Mouse (Mus musculus): ENCODE results near the gene Pinlyp. TPM values are rescaled to one million over a fixed set of nuclear protein-coding genes. Genes with fewer than 3 reads are reported as not detected.
A peak's percentile ranks its signal among the peaks of the same experiment; 100 is the strongest.
"Not testable (repeated sequence)": the region's sequence is repeated elsewhere in the genome, so short reads cannot be mapped to it uniquely, and the experiment has no call there.

The Pinlyp gene
- polyA plus RNA-seq, 1 experiment from 2014 or later: 7.8 TPM

DNA sequence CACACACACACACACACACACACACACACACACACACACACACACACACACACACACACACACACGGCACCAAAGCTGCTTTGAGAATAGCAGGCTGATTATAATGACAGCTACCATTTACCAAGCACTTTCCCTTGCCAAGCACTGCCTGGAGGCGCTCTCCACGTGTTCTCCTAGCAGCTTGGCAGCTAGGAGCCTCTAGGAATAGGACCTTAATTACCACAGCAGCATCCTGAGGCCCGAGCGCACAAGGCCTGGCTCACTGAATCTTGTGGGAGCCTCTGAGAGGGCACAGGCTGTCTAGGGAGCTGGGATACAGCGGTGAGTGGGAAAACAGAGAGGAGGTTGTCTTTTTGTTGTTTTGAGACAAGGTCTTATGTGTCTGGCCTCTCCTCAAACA, 28.3 kb downstream of the Pinlyp start:
- Histone ChIP-seq H3K27me3 (no peaks in the 10 kb centered on the region), H3K9ac (no peak overlapping the region), H3K4me3 (no peak overlapping the region), H3K4me1 (no peaks in the 10 kb centered on the region), H3K27ac (no peak overlapping the region), H3K36me3 (peaks cover 23% of the 10 kb centered on the region; the same call in 1 of the 2 replicates), H3K9me3 (no peaks in the 10 kb centered on the region), H3K4me2 (no peak overlapping the region)
- 59% methylated on average over 6 of the region's 6 CpGs for WGBS
- ATAC-seq (ENCODE audit: insufficient number of reproducible peaks, low FRiP score, low TSS enrichment, low read depth): no peak

DNA sequence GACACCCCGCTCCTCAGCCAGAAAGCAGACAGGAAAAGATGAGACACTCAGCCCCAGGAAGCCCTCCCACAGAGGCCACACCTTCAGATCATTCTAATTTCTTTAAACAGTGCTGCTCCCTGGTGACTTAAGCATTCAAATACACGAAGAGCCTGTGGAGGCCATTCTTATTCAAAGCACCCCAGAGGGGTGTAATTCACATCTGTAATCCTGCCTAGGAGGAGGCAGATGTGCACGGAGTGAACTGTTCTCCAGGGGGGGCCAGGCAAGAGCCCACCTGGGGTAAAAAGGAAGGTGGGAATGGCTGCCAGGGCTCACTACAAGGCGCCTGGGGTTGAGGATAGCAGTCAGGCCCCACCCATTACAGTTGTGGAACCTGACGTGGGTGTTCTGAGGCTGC, 28.8 kb downstream of the Pinlyp start:
- Histone ChIP-seq H3K9me3 (no peaks in the 10 kb centered on the region), H3K4me1 (no peaks in the 10 kb centered on the region), H3K9ac (no peak overlapping the region), H3K27ac (no peak overlapping the region), H3K36me3 (peaks cover 27% of the 10 kb centered on the region; the same call in 1 of the 2 replicates), H3K4me2 (no peak overlapping the region), H3K4me3 (no peak overlapping the region), H3K27me3 (no peaks in the 10 kb centered on the region)
- WGBS: 49% methylated on average over 5 of the region's 5 CpGs
- ATAC-seq (ENCODE audit: insufficient number of reproducible peaks, low FRiP score, low TSS enrichment, low read depth): no peak

DNA sequence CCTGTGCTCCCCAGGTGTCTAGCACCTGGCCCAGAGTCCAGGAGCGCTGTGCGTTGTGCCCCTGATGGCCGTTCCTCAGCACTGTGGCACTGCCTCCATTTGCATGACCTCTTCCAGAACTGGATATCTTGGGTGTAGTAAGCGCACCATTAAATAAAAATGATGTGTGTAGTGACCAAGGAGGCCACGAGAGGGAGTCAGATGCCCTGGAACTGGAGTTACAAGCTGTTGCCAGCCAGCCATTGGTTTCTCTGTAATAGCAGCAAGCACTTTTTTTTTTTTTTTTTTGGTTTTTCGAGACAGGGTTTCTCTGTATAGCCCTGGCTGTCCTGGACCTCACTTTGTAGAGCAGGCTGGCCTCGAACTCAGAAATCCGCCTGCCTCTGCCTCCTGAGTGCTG, 29.6 kb downstream of the Pinlyp start:
- not testable (repeated sequence) for H3K4me2 ChIP-seq; H3K27ac ChIP-seq; H3K27me3 ChIP-seq; H3K9ac ChIP-seq; H3K4me1 ChIP-seq; H3K4me3 ChIP-seq; ATAC-seq (ENCODE audit: insufficient number of reproducible peaks, low FRiP score, low TSS enrichment, low read depth); H3K9me3 ChIP-seq
- H3K36me3 ChIP-seq: peaks cover 32% of the 10 kb centered on the region; the same call in 1 of the 2 replicates
- 73% methylated on average over 8 of the region's 8 CpGs for WGBS

DNA sequence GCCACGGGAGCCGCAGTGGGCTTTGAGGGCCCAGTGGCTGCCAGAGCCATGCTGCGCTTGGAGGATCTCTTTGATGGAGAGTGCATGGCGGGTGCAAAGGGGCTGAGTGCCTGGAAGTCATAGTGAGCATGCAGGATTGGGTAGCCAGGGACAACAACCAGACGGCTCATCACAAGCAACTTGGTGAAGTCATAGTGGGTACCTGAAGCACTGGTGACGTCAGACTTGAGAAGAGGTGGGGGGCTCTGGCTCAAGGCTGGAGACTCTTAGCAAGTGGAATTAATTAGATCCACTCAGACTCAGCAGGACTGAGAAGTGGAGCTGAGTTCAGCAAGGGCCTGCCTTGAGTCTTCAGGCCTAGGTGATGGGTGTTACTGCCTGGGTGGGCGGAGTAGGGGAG, 33.6 kb downstream of the Pinlyp start, which contains the start of gene AC161166.1:
TSS of gene AC161166.1 (minus strand) at position 101 of the 400 bp plus-strand sequence.
- Histone ChIP-seq H3K9ac (no peak within 1 kb of the TSS), H3K4me2 (no peak within 1 kb of the TSS), H3K27me3 (no peaks in the 10 kb centered on the region), H3K4me3 (no peak within 1 kb of the TSS), H3K27ac (no peak within 1 kb of the TSS), H3K4me1 (peaks cover 11% of the 10 kb centered on the region), H3K36me3 (peaks cover 33% of the 10 kb centered on the region; the same call in 1 of the 2 replicates), H3K9me3 (no peaks in the 10 kb centered on the region)
- ATAC-seq (ENCODE audit: insufficient number of reproducible peaks, low FRiP score, low TSS enrichment, low read depth): no peak
- 81% methylated on average over 7 of the region's 7 CpGs for WGBS

DNA sequence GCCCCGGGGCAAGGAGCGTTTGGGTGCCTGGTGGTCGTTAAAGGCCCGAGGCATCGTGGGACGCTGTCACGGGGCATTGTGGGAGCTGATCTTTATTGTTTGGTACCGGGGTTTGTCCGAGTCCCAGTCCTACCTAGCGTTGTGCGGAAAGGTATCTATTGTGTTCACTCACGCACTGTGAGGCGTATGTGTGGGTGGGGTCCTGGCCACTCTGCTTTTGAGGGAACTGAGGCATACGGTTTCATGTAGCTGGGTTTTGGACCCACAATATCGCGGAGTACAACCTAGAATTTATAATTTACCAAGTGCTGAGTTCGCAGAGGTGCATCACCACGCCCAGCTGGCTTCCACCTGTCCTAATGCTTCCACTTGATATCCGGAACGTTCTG, 38.2 kb downstream of the Pinlyp start:
- Histone ChIP-seq H3K36me3 (peaks cover 9% of the 10 kb centered on the region; the same call in 1 of the 2 replicates), H3K9ac (peak overlapping the region; percentile 94), H3K27me3 (0 out of 2 replicates have a peak, but pooled peaks cover 5% of the 10 kb centered on the region), H3K4me3 (peak overlapping the region; percentile 80), H3K9me3 (no peaks in the 10 kb centered on the region), H3K4me1 (peaks cover 36% of the 10 kb centered on the region), H3K27ac (peak overlapping the region; percentile 99), H3K4me2 (peak overlapping the region; percentile 79)
- under 1% methylated on average over 20 of the region's 20 CpGs for WGBS
- 0 out of 2 replicates have a peak, but pooled peaks have one; percentile 8 for ATAC-seq (ENCODE audit: insufficient number of reproducible peaks, low FRiP score, low TSS enrichment, low read depth)

DNA sequence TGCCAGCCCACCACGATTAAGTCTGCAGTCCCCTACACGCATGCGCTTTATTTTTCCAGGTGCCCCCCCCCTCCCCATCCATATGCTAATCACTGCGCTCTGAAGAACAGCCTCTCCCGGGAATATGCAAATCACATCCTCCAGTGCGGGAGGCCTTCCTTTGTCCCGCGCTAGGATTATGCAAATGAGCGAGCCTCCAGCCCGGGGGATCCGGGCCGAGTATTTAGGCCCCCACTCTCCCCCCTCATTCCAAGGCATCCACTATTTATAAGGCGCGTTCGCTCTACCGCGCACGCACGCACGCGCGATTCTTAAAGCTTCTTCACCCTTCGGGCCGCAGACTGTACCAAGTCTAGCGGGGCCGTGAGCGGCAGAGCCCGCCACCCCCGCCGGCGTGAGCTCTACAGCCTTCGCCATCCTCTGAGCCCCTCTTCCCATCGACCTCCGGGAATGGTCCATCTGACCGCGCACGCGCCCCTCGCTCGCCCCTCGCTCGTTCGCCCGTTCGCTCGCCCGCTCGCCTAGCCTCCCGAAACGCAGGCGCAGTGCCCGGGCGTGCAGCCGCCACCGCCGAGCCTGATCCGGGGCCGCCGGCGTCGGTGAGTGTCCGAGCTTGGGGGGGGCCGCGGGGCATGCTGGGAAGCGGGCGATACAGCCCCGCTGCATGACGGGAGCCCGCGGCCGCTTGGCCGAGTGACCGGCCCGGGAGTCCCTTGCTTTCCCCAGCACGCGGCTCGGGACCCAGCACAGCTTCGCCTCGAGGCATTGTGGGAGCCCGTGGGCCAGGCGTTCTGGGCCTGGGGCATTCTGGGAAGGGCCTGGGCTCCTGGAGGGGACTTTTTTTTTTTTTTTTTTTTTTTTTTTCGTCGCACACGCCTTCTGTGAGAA, 38.8 kb downstream of the Pinlyp start, which contains the start of gene Zfp428:
TSS of gene Zfp428 (plus strand) at position 169 of the 888 bp plus-strand sequence.
- Histone ChIP-seq H3K9me3 (no peaks in the 10 kb centered on the region), H3K36me3 (peaks cover 6% of the 10 kb centered on the region; the same call in 1 of the 2 replicates), H3K27me3 (peaks cover 10% of the 10 kb centered on the region; the same call in 1 of the 2 replicates), H3K4me3 (peak within 1 kb of the TSS; percentile 80), H3K4me2 (peak within 1 kb of the TSS; percentile 79), H3K9ac (peak within 1 kb of the TSS; percentile 94), H3K4me1 (peaks cover 36% of the 10 kb centered on the region), H3K27ac (peak within 1 kb of the TSS; percentile 99)
- 0% methylated on average over 84 of the region's 84 CpGs for WGBS
- ATAC-seq (ENCODE audit: insufficient number of reproducible peaks, low FRiP score, low TSS enrichment, low read depth): peak; percentile 74

DNA sequence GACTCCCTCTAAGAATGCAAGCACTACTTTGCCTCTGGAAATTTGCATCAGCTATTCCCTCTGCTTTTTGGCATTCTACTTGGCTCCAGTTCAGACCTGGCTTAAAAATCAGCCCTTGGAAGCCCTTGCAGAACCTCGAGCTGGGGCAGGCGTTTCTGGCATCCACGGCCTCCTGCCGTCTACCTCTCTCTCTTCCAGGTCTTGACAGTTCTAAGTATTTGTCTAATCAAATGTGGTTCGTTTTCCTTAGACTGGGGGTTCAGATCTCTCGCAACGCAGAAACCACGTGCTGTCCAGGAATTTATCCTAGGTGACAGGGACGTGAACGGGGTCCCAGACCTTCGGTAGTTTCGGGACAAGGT, 39.5 kb downstream of the Pinlyp start:
- Histone ChIP-seq H3K9me3 (no peaks in the 10 kb centered on the region), H3K36me3 (peaks cover 2% of the 10 kb centered on the region; the same call in 1 of the 2 replicates), H3K9ac (no peak overlapping the region), H3K4me2 (peak overlapping the region; percentile 79), H3K4me1 (peaks cover 36% of the 10 kb centered on the region), H3K27ac (peak overlapping the region; percentile 99), H3K4me3 (peak overlapping the region; percentile 80), H3K27me3 (peaks cover 13% of the 10 kb centered on the region; the same call in 1 of the 2 replicates)
- under 1% methylated on average over 12 of the region's 12 CpGs for WGBS
- peak; percentile 17; the same call in 1 of the 2 replicates for ATAC-seq (ENCODE audit: insufficient number of reproducible peaks, low FRiP score, low TSS enrichment, low read depth)

DNA sequence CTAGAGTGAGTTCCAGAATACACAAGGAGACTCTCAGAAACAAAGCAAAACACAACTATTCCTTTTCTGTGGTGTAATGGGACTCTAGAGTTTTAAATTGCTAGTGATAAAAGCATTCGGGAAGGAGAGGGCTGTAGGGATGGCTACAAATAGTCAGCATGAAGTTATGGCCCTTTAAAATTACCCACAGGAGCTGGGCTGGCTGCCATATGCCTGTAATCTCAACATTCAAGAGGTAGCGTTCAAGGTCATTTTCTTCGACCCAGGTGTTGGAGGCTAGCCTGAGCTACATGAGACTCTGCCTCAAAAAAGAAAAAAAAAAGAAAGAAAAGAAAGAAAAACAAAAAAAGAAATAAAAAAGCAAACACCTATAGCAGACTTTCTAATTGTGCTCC, 39.9 kb downstream of the Pinlyp start:
- no peaks in the 10 kb centered on the region for H3K9me3 ChIP-seq
- 13% methylated on average over 3 of the region's 3 CpGs for WGBS

DNA sequence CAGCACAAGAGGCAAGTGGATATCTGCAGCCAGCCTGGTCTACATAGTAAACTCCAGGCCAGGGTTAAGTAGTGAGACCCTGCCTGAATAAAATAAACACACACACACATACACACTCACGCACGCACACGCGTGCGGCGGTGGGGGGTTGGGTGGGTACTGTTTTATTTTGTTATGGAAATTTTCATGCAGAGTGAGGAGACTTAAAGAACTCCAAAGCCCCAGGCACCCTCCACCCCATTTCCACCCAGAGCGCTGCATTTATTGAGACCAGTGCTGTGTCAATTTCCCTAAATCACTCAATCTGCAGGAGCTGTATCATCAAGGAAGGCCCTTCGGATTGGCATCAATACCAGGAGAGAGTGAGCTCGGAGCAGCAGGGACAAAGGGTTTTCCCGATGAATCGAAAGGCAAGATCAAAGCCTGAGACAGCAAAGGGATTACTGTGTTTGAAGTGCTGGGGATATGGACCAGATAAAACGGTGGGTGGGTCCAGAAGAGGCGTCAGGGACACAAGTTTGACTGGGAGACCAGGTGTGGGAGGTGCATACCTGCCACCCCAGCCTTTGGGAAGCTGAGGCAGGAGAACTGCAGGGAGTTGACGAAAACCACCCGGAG, 40.4 kb downstream of the Pinlyp start:
- H3K27me3 ChIP-seq: peaks cover 17% of the 10 kb centered on the region
- no peaks in the 10 kb centered on the region for H3K9me3 ChIP-seq
- 29% methylated on average over 15 of the region's 15 CpGs for WGBS
- ATAC-seq (ENCODE audit: insufficient number of reproducible peaks, low FRiP score, low TSS enrichment, low read depth): no peak
- H3K27ac ChIP-seq: peak overlapping the region; percentile 99
- H3K36me3 ChIP-seq: no peaks in the 10 kb centered on the region
- no peak overlapping the region for H3K9ac ChIP-seq
- H3K4me2 ChIP-seq: peak overlapping the region; percentile 79
- peak overlapping the region; percentile 80; the same call in 1 of the 2 replicates for H3K4me3 ChIP-seq
- H3K4me1 ChIP-seq: peaks cover 36% of the 10 kb centered on the region

More for the DNA sequence above, 39.9 kb downstream of the Pinlyp start:
- H3K27ac ChIP-seq: peak overlapping the region; percentile 99
- H3K9ac ChIP-seq: no peak overlapping the region
- peak overlapping the region; percentile 79 for H3K4me2 ChIP-seq
- no peaks in the 10 kb centered on the region for H3K36me3 ChIP-seq
- peaks cover 36% of the 10 kb centered on the region for H3K4me1 ChIP-seq
- H3K4me3 ChIP-seq: peak overlapping the region; percentile 80
- peaks cover 13% of the 10 kb centered on the region; the same call in 1 of the 2 replicates for H3K27me3 ChIP-seq
- no peak; the same call in 1 of the 2 replicates for ATAC-seq (ENCODE audit: insufficient number of reproducible peaks, low FRiP score, low TSS enrichment, low read depth)

DNA sequence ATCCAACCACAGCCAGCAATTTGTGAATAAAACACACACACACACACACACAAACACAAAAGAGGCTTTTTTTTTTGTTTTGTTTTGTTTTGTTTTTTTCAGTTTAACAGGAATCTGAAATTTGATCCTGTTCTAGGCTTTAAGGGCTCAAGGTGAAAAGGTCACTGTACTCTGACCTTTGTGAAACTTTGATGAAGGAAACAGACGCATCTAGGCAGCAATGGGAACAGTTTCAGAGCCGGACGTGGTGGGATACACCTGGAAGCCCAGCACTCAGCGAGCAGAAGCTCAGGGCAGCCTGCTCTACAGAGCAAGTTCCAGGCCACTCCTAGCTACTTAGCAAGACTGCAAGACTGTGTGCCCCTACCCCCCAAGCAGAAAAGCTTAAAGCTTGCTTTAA, 41.0 kb downstream of the Pinlyp start:
- no peak overlapping the region for H3K27ac ChIP-seq

DNA sequence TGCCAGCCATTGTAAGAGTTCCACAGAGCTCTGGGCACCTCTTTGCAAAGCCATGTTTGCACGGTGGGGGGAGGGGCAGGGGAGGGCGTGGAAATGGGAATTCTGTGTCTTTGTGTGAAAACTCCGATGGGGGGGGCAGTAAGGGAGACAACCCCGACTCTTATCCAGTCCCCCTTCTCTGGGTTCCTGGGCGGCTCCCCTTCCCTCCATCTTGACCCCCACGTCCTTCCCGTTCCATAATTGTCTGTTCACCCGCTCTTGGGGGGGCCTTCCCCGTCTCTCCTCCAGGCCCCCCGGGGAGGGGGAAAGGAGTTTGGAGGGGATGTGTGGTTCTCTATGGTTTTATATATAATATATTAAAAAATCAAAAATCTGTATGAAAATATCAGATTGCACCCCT, 41.9 kb downstream of the Pinlyp start:
- Histone ChIP-seq H3K4me3 (no peak overlapping the region), H3K4me2 (no peak overlapping the region), H3K9me3 (no peaks in the 10 kb centered on the region), H3K27ac (no peak overlapping the region), H3K36me3 (no peaks in the 10 kb centered on the region), H3K27me3 (peaks cover 32% of the 10 kb centered on the region), H3K4me1 (peaks cover 46% of the 10 kb centered on the region), H3K9ac (no peak overlapping the region)
- ATAC-seq (ENCODE audit: insufficient number of reproducible peaks, low FRiP score, low TSS enrichment, low read depth): no peak
- 15% methylated on average over 10 of the region's 10 CpGs for WGBS

More for the DNA sequence above, 41.0 kb downstream of the Pinlyp start:
- Histone ChIP-seq H3K4me3 (no peak overlapping the region), H3K4me2 (no peak overlapping the region), H3K27me3 (peaks cover 23% of the 10 kb centered on the region), H3K9me3 (no peaks in the 10 kb centered on the region), H3K4me1 (peaks cover 43% of the 10 kb centered on the region), H3K9ac (no peak overlapping the region), H3K36me3 (no peaks in the 10 kb centered on the region)
- no peak for ATAC-seq (ENCODE audit: insufficient number of reproducible peaks, low FRiP score, low TSS enrichment, low read depth)
- WGBS: 23% methylated on average over 4 of the region's 4 CpGs
